Mouse (Mus musculus): ENCODE data around the gene Gm44965. TPM values are rescaled to one million over a fixed set of nuclear protein-coding genes. Genes with fewer than 3 reads are reported as not detected.
"Not testable (repeated sequence)": the region's sequence is repeated elsewhere in the genome, so short reads cannot be mapped to it uniquely, and the experiment has no call there.

The Gm44965 gene
- polyA plus RNA-seq, 1 experiment from 2014 or later: not detected

- WGBS: 71% methylated on average over 7 of the region's 7 CpGs
- no peak overlapping the region for H3K9ac ChIP-seq
- no peak for ATAC-seq
Measured at GRCm38 (mm10) chr6:48609512-48609911, 15.8 kb downstream of the Gm44965 start.

GRCm38 (mm10) chr6:48610657-48611056 is 16.9 kb downstream of the Gm44965 start:
- Histone ChIP-seq H3K9me3 (no peaks in the 10 kb centered on the region), H3K27me3 (replicated peaks) (no peaks in the 10 kb centered on the region), H3K4me3 (replicated peaks) (no peak overlapping the region), H3K36me3 (no peaks in the 10 kb centered on the region), H3K4me1 (replicated peaks) (no peaks in the 10 kb centered on the region), H3K27ac (0 out of 2 replicates have a peak overlapping the region, but pooled peaks have one; percentile 9), H3K9ac (no peak overlapping the region), H3K4me2 (replicated peaks) (no peak overlapping the region)
- WGBS: 51% methylated on average over 3 of the region's 3 CpGs
- ATAC-seq: no peak

More at GRCm38 (mm10) chr6:48609512-48609911, 15.8 kb downstream of the Gm44965 start:
- no peak overlapping the region for H3K4me3 ChIP-seq (replicated peaks)
- H3K36me3 ChIP-seq: no peaks in the 10 kb centered on the region
- H3K4me1 ChIP-seq (replicated peaks): no peaks in the 10 kb centered on the region
- H3K9me3 ChIP-seq: no peaks in the 10 kb centered on the region
- no peak overlapping the region for H3K4me2 ChIP-seq (replicated peaks)
- no peak overlapping the region for H3K27ac ChIP-seq
- no peaks in the 10 kb centered on the region for H3K27me3 ChIP-seq (replicated peaks)

GRCm38 (mm10) chr6:48613464-48613863 is 19.7 kb downstream of the Gm44965 start:
- no peaks in the 10 kb centered on the region for H3K4me1 ChIP-seq (replicated peaks)
- 89% methylated on average over 4 of the region's 4 CpGs for WGBS

GRCm38 (mm10) chr6:48614756-48615155 is 21.0 kb downstream of the Gm44965 start:
- Histone ChIP-seq H3K4me1 (replicated peaks) (no peaks in the 10 kb centered on the region), H3K27me3 (replicated peaks) (no peaks in the 10 kb centered on the region), H3K4me3 (replicated peaks) (no peak overlapping the region), H3K36me3 (peaks cover 8% of the 10 kb centered on the region), H3K4me2 (replicated peaks) (no peak overlapping the region), H3K9me3 (no peaks in the 10 kb centered on the region), H3K9ac (no peak overlapping the region), H3K27ac (no peak overlapping the region)
- whole genome bisulfite sequencing: 72% methylated on average over 5 of the region's 5 CpGs
- ATAC-seq: peak; percentile 62

More at GRCm38 (mm10) chr6:48613464-48613863, 19.7 kb downstream of the Gm44965 start:
- Histone ChIP-seq H3K36me3 (no peaks in the 10 kb centered on the region), H3K27me3 (replicated peaks) (no peaks in the 10 kb centered on the region), H3K9me3 (no peaks in the 10 kb centered on the region), H3K4me3 (replicated peaks) (no peak overlapping the region), H3K27ac (no peak overlapping the region), H3K9ac (no peak overlapping the region), H3K4me2 (replicated peaks) (no peak overlapping the region)
- no peak for ATAC-seq

GRCm38 (mm10) chr6:48620031-48620430 is 26.3 kb downstream of the Gm44965 start:
- ATAC-seq: no peak
- Histone ChIP-seq H3K27ac (no peak overlapping the region), H3K4me3 (replicated peaks) (no peak overlapping the region), H3K4me2 (replicated peaks) (no peak overlapping the region), H3K36me3 (peaks cover 18% of the 10 kb centered on the region), H3K4me1 (replicated peaks) (no peaks in the 10 kb centered on the region), H3K27me3 (replicated peaks) (no peaks in the 10 kb centered on the region), H3K9me3 (no peaks in the 10 kb centered on the region), H3K9ac (no peak overlapping the region)
- WGBS: 92% methylated on average over 30 of the region's 30 CpGs

GRCm38 (mm10) chr6:48622186-48622843 is 28.6 kb downstream of the Gm44965 start:
- H3K9ac ChIP-seq; H3K4me3 ChIP-seq (replicated peaks); H3K27ac ChIP-seq; H3K4me2 ChIP-seq (replicated peaks); ATAC-seq; H3K4me1 ChIP-seq (replicated peaks); H3K9me3 ChIP-seq; H3K27me3 ChIP-seq (replicated peaks): not testable (repeated sequence)
- peaks cover 18% of the 10 kb centered on the region for H3K36me3 ChIP-seq
- 87% methylated on average over 8 of the region's 8 CpGs for whole genome bisulfite sequencing

GRCm38 (mm10) chr6:48623460-48623859 is 29.7 kb downstream of the Gm44965 start:
- H3K4me1 ChIP-seq (replicated peaks): 0 out of 2 replicates have a peak, but pooled peaks cover 7% of the 10 kb centered on the region
- WGBS: 48% methylated on average over 1 of the region's 1 CpGs
- no peak for ATAC-seq
- H3K9me3 ChIP-seq: no peaks in the 10 kb centered on the region
- no peak overlapping the region for H3K4me3 ChIP-seq (replicated peaks)
- peaks cover 18% of the 10 kb centered on the region for H3K36me3 ChIP-seq
- H3K4me2 ChIP-seq (replicated peaks): no peak overlapping the region
- H3K27me3 ChIP-seq (replicated peaks): peaks cover 12% of the 10 kb centered on the region; the same call in 1 of the 2 replicates
- H3K9ac ChIP-seq: no peak overlapping the region
- H3K27ac ChIP-seq: no peak overlapping the region

GRCm38 (mm10) chr6:48626464-48626863 is 32.7 kb downstream of the Gm44965 start, which contains the start of gene AI854703:
TSS of gene AI854703 (plus strand) at chr6:48626764.
- H3K27me3 ChIP-seq (replicated peaks): peaks cover 22% of the 10 kb centered on the region
- no peaks in the 10 kb centered on the region for H3K9me3 ChIP-seq
- H3K4me3 ChIP-seq (replicated peaks): peak within 1 kb of the TSS; percentile 47
- peak within 1 kb of the TSS; percentile 47 for H3K9ac ChIP-seq
- no peak within 1 kb of the TSS for H3K27ac ChIP-seq
- 36% methylated on average over 8 of the region's 8 CpGs for WGBS
- no peaks in the 10 kb centered on the region for H3K36me3 ChIP-seq
- no peak for ATAC-seq
- H3K4me2 ChIP-seq (replicated peaks): peak within 1 kb of the TSS; percentile 91
- peaks cover 15% of the 10 kb centered on the region; the same call in 1 of the 2 replicates for H3K4me1 ChIP-seq (replicated peaks)

GRCm38 (mm10) chr6:48626984-48627383 is 33.2 kb downstream of the Gm44965 start:
- peak overlapping the region; percentile 47 for H3K9ac ChIP-seq
- peak overlapping the region; percentile 91 for H3K4me2 ChIP-seq (replicated peaks)
- no peaks in the 10 kb centered on the region for H3K9me3 ChIP-seq
- peak; percentile 50 for ATAC-seq
- H3K27ac ChIP-seq: no peak overlapping the region
- H3K36me3 ChIP-seq: no peaks in the 10 kb centered on the region
- WGBS: under 1% methylated on average over 32 of the region's 32 CpGs
- peaks cover 22% of the 10 kb centered on the region for H3K27me3 ChIP-seq (replicated peaks)
- H3K4me1 ChIP-seq (replicated peaks): peaks cover 15% of the 10 kb centered on the region; the same call in 1 of the 2 replicates
- H3K4me3 ChIP-seq (replicated peaks): peak overlapping the region; percentile 47

- H3K4me1 ChIP-seq (replicated peaks): peaks cover 15% of the 10 kb centered on the region; the same call in 1 of the 2 replicates
- H3K27ac ChIP-seq: no peak overlapping the region
- WGBS: 3% methylated on average over 7 of the region's 7 CpGs
- H3K27me3 ChIP-seq (replicated peaks): peaks cover 22% of the 10 kb centered on the region
- H3K9ac ChIP-seq: peak overlapping the region; percentile 47; the same call in 1 of the 2 replicates
- peak overlapping the region; percentile 47 for H3K4me3 ChIP-seq (replicated peaks)
- no peaks in the 10 kb centered on the region for H3K9me3 ChIP-seq
- H3K4me2 ChIP-seq (replicated peaks): peak overlapping the region; percentile 91
- H3K36me3 ChIP-seq: no peaks in the 10 kb centered on the region
- ATAC-seq: no peak; the same call in 1 of the 2 replicates
Measured at GRCm38 (mm10) chr6:48627511-48627924, 33.8 kb downstream of the Gm44965 start.

GRCm38 (mm10) chr6:48628377-48628776 is 34.6 kb downstream of the Gm44965 start:
- no peak overlapping the region for H3K4me2 ChIP-seq (replicated peaks)
- no peak overlapping the region for H3K4me3 ChIP-seq (replicated peaks)
- no peak overlapping the region for H3K9ac ChIP-seq
- H3K36me3 ChIP-seq: no peaks in the 10 kb centered on the region
- peaks cover 15% of the 10 kb centered on the region; the same call in 1 of the 2 replicates for H3K4me1 ChIP-seq (replicated peaks)
- H3K9me3 ChIP-seq: no peaks in the 10 kb centered on the region
- H3K27ac ChIP-seq: no peak overlapping the region
- WGBS: 70% methylated on average over 3 of the region's 3 CpGs
- ATAC-seq: no peak
- peaks cover 22% of the 10 kb centered on the region for H3K27me3 ChIP-seq (replicated peaks)

GRCm38 (mm10) chr6:48628808-48629660 is 35.3 kb downstream of the Gm44965 start:
- H3K4me3 ChIP-seq (replicated peaks): peak overlapping the region; percentile 38
- H3K9ac ChIP-seq: peak overlapping the region; percentile 26
- H3K27ac ChIP-seq: no peak overlapping the region
- ATAC-seq: peak; percentile 29
- peaks cover 15% of the 10 kb centered on the region; the same call in 1 of the 2 replicates for H3K4me1 ChIP-seq (replicated peaks)
- H3K27me3 ChIP-seq (replicated peaks): peaks cover 22% of the 10 kb centered on the region
- no peaks in the 10 kb centered on the region for H3K9me3 ChIP-seq
- peak overlapping the region; percentile 87 for H3K4me2 ChIP-seq (replicated peaks)
- 6% methylated on average over 54 of the region's 54 CpGs for WGBS
- no peaks in the 10 kb centered on the region for H3K36me3 ChIP-seq
